Mouse (Mus musculus) intestine, embryonic 15.5 days (tissue): ENCODE measurements around the gene Med21. TPM values are rescaled to one million over a fixed set of nuclear protein-coding genes. Genes with fewer than 3 reads are reported as not detected.
A peak's percentile ranks its signal among the peaks of the same experiment; 100 is the strongest.

Source experiments
- ATAC-seq: fragments of 200-750 bp; cut with Nextera tagmentation; 2 replicates; pipeline ENCODE4 v1.8.0; 2017; ENCODE audit warnings: moderate TSS enrichment, moderate library complexity
- H3K27ac ChIP-seq: fragments of 300-500 bp; sonication (generic); 2 replicates; pipeline ENCODE4 v1.5.1; 2015; ENCODE audit warnings: mild to moderate bottlenecking, inconsistent platforms
- H3K27me3 ChIP-seq: fragments of 300-500 bp; sonication (generic); replicated peaks from 2 replicates; pipeline ENCODE4 v1.6.1; 2015; ENCODE audit warnings: inconsistent platforms
- H3K36me3 ChIP-seq: fragments of 300-500 bp; sonication (generic); 2 replicates; pipeline ENCODE4 v1.6.1; 2015; ENCODE audit warnings: inconsistent platforms
- H3K4me1 ChIP-seq: fragments of 300-500 bp; sonication (generic); replicated peaks from 2 replicates; pipeline ENCODE4 v1.6.1; 2015; ENCODE audit warnings: inconsistent platforms
- H3K4me2 ChIP-seq: fragments of 300-500 bp; sonication (generic); replicated peaks from 2 replicates; pipeline ENCODE4 v1.6.1; 2015; ENCODE audit warnings: mild to moderate bottlenecking, inconsistent platforms
- H3K4me3 ChIP-seq: fragments of 300-500 bp; sonication (generic); replicated peaks from 2 replicates; pipeline ENCODE4 v1.5.1; 2015; ENCODE audit warnings: inconsistent platforms
- H3K9ac ChIP-seq: fragments of 300-500 bp; sonication (generic); 2 replicates; pipeline ENCODE4 v1.6.1; 2015; ENCODE audit warnings: inconsistent platforms
- H3K9me3 ChIP-seq: fragments of 300-500 bp; sonication (generic); 2 replicates; pipeline ENCODE4 v1.6.1; 2016; ENCODE audit warnings: inconsistent platforms
- WGBS: fragments of 180-500 bp; shearing (Covaris S2); methylation state at CpG from one replicate; pipeline ENCODE4 v1.1.7; 2015; 5-methylcytosine and 5-hydroxymethylcytosine counted together
- polyA plus RNA-seq: library from polyadenylated mRNA; unstranded; fragments of >200 nt; fragmentation: Nextera tagmentation; extraction: Ambion mirVana; gene quantifications from 2 replicates; pipeline ENCODE4 v1.2.1, GENCODE M21; 2015

Med21 gene
- 124 and 128 TPM in 2 replicates for polyA plus RNA-seq

GRCm38 (mm10) chr6:146642276-146643183 is at the start of gene Med21, which contains the start of gene Tm7sf3:
TSS of gene Med21 (plus strand) at chr6:146642547.
TSS of gene Tm7sf3 (minus strand) at chr6:146642824.
- H3K4me1 ChIP-seq: 0 out of 2 replicates have a peak, but pooled peaks cover 4% of the 10 kb centered on the region
- H3K36me3 ChIP-seq: no peaks in the 10 kb centered on the region
- peak within 1 kb of the TSS; percentile 92 for H3K27ac ChIP-seq
- WGBS: under 1% methylated on average over 60 of the region's 60 CpGs
- H3K4me2 ChIP-seq: peak within 1 kb of the TSS; percentile 86
- no peaks in the 10 kb centered on the region for H3K9me3 ChIP-seq
- peak within 1 kb of the TSS; percentile 94 for H3K9ac ChIP-seq
- no peaks in the 10 kb centered on the region for H3K27me3 ChIP-seq
- ATAC-seq: peak; percentile 98
- peak within 1 kb of the TSS; percentile 80 for H3K4me3 ChIP-seq

- no peaks in the 10 kb centered on the region for H3K9me3 ChIP-seq
- H3K36me3 ChIP-seq: peaks cover 33% of the 10 kb centered on the region
- no peak overlapping the region for H3K4me3 ChIP-seq
- no peaks in the 10 kb centered on the region for H3K4me1 ChIP-seq
- H3K27me3 ChIP-seq: no peaks in the 10 kb centered on the region
- no peak for ATAC-seq
- no peak overlapping the region for H3K27ac ChIP-seq
- no peak overlapping the region for H3K9ac ChIP-seq
- H3K4me2 ChIP-seq: no peak overlapping the region
- 81% methylated on average over 4 of the region's 4 CpGs for WGBS
Observed at GRCm38 (mm10) chr6:146602601-146603000, 39.7 kb upstream of the Med21 start.

- Histone ChIP-seq H3K4me3 (no peak overlapping the region), H3K27me3 (no peaks in the 10 kb centered on the region), H3K27ac (no peak overlapping the region), H3K9me3 (no peaks in the 10 kb centered on the region), H3K4me1 (no peaks in the 10 kb centered on the region), H3K4me2 (no peak overlapping the region), H3K9ac (no peak overlapping the region), H3K36me3 (peaks cover 33% of the 10 kb centered on the region)
- ATAC-seq: no peak
- WGBS: 87% methylated on average over 10 of the region's 10 CpGs
Observed at GRCm38 (mm10) chr6:146603651-146604050, 38.7 kb upstream of the Med21 start.

GRCm38 (mm10) chr6:146611385-146611784 is 31.0 kb upstream of the Med21 start:
- Histone ChIP-seq H3K9ac (no peak overlapping the region), H3K36me3 (0 out of 2 replicates have a peak, but pooled peaks cover 11% of the 10 kb centered on the region), H3K4me3 (no peak overlapping the region), H3K4me1 (no peaks in the 10 kb centered on the region), H3K27ac (no peak overlapping the region), H3K9me3 (no peaks in the 10 kb centered on the region), H3K27me3 (no peaks in the 10 kb centered on the region), H3K4me2 (no peak overlapping the region)
- 89% methylated on average over 6 of the region's 6 CpGs for WGBS
- peak; percentile 78 for ATAC-seq

- Histone ChIP-seq H3K4me1 (no peaks in the 10 kb centered on the region), H3K36me3 (0 out of 2 replicates have a peak, but pooled peaks cover 11% of the 10 kb centered on the region), H3K4me2 (no peak overlapping the region), H3K4me3 (no peak overlapping the region), H3K9ac (no peak overlapping the region), H3K9me3 (no peaks in the 10 kb centered on the region), H3K27me3 (no peaks in the 10 kb centered on the region), H3K27ac (no peak overlapping the region)
- 88% methylated on average over 7 of the region's 7 CpGs for WGBS
- peak; percentile 78 for ATAC-seq
Observed at GRCm38 (mm10) chr6:146611897-146612296, 30.4 kb upstream of the Med21 start.

- no peaks in the 10 kb centered on the region for H3K9me3 ChIP-seq
- H3K9ac ChIP-seq: no peak overlapping the region
- peaks cover 17% of the 10 kb centered on the region for H3K36me3 ChIP-seq
- no peak for ATAC-seq
- no peak overlapping the region for H3K4me2 ChIP-seq
- no peaks in the 10 kb centered on the region for H3K27me3 ChIP-seq
- H3K4me3 ChIP-seq: no peak overlapping the region
- H3K27ac ChIP-seq: no peak overlapping the region
- 91% methylated on average over 5 of the region's 5 CpGs for WGBS
- H3K4me1 ChIP-seq: no peaks in the 10 kb centered on the region
Observed at GRCm38 (mm10) chr6:146612736-146613135, 29.6 kb upstream of the Med21 start.

- Histone ChIP-seq H3K36me3 (peaks cover 24% of the 10 kb centered on the region), H3K4me2 (no peak overlapping the region), H3K27me3 (no peaks in the 10 kb centered on the region), H3K9me3 (no peaks in the 10 kb centered on the region), H3K27ac (no peak overlapping the region), H3K4me3 (no peak overlapping the region), H3K4me1 (no peaks in the 10 kb centered on the region), H3K9ac (no peak overlapping the region)
- ATAC-seq: no peak
- 94% methylated on average over 5 of the region's 5 CpGs for WGBS
Observed at GRCm38 (mm10) chr6:146613907-146614306, 28.4 kb upstream of the Med21 start.

GRCm38 (mm10) chr6:146614541-146614940 is 27.8 kb upstream of the Med21 start:
- ATAC-seq: no peak
- Histone ChIP-seq H3K36me3 (peaks cover 21% of the 10 kb centered on the region), H3K4me3 (no peak overlapping the region), H3K9ac (no peak overlapping the region), H3K27me3 (no peaks in the 10 kb centered on the region), H3K27ac (no peak overlapping the region), H3K9me3 (no peaks in the 10 kb centered on the region), H3K4me2 (no peak overlapping the region), H3K4me1 (no peaks in the 10 kb centered on the region)
- 92% methylated on average over 5 of the region's 5 CpGs for WGBS

- ATAC-seq: no peak
- H3K9ac ChIP-seq: no peak overlapping the region
- H3K4me1 ChIP-seq: no peaks in the 10 kb centered on the region
- no peaks in the 10 kb centered on the region for H3K27me3 ChIP-seq
- no peak overlapping the region for H3K27ac ChIP-seq
- no peak overlapping the region for H3K4me2 ChIP-seq
- H3K4me3 ChIP-seq: no peak overlapping the region
- no peaks in the 10 kb centered on the region for H3K9me3 ChIP-seq
- WGBS: 93% methylated on average over 8 of the region's 8 CpGs
- H3K36me3 ChIP-seq: peaks cover 18% of the 10 kb centered on the region
Observed at GRCm38 (mm10) chr6:146615891-146616290, 26.5 kb upstream of the Med21 start.

GRCm38 (mm10) chr6:146616670-146617069 is 25.7 kb upstream of the Med21 start:
- Histone ChIP-seq H3K9ac (no peak overlapping the region), H3K9me3 (no peaks in the 10 kb centered on the region), H3K4me1 (no peaks in the 10 kb centered on the region), H3K27me3 (no peaks in the 10 kb centered on the region), H3K27ac (no peak overlapping the region), H3K36me3 (peaks cover 18% of the 10 kb centered on the region), H3K4me3 (no peak overlapping the region), H3K4me2 (no peak overlapping the region)
- 89% methylated on average over 2 of the region's 2 CpGs for WGBS
- peak; percentile 60 for ATAC-seq

- Histone ChIP-seq H3K9me3 (no peaks in the 10 kb centered on the region), H3K9ac (no peak overlapping the region), H3K4me2 (no peak overlapping the region), H3K27me3 (no peaks in the 10 kb centered on the region), H3K27ac (no peak overlapping the region), H3K36me3 (no peaks in the 10 kb centered on the region), H3K4me1 (peaks cover 5% of the 10 kb centered on the region), H3K4me3 (no peak overlapping the region)
- WGBS: 86% methylated on average over 3 of the region's 3 CpGs
- no peak for ATAC-seq
Observed at GRCm38 (mm10) chr6:146628123-146628522, 14.2 kb upstream of the Med21 start.

GRCm38 (mm10) chr6:146629781-146630756 is 12.3 kb upstream of the Med21 start:
- ATAC-seq: no peak
- H3K9ac ChIP-seq: no peak overlapping the region
- peaks cover 7% of the 10 kb centered on the region for H3K4me1 ChIP-seq
- no peak overlapping the region for H3K4me3 ChIP-seq
- 75% methylated on average over 9 of the region's 9 CpGs for WGBS
- no peaks in the 10 kb centered on the region for H3K36me3 ChIP-seq
- H3K27me3 ChIP-seq: no peaks in the 10 kb centered on the region
- H3K9me3 ChIP-seq: no peaks in the 10 kb centered on the region
- no peak overlapping the region for H3K27ac ChIP-seq
- no peak overlapping the region for H3K4me2 ChIP-seq
